Mouse (Mus musculus): ENCODE measurements around the gene Zfp60. TPM values are rescaled to one million over a fixed set of nuclear protein-coding genes. Genes with fewer than 3 reads are reported as not detected.

Gene Zfp60
- polyA plus RNA-seq, 1 experiment from 2014 or later, result 92.5 TPM

Other genes starting within 250 kb of the Zfp60 start
- 7.9 and 8.9 TPM in 2 replicates for gene Sertad1, start 244.5 kb upstream of the Zfp60 start, polyA plus RNA-seq (2014; fragmentation: Nextera tagmentation; extraction: Ambion mirVana)
- 0.50 and 0.93 TPM in 2 replicates for gene Prx, start 232.1 kb upstream of the Zfp60 start, polyA plus RNA-seq (2014; fragmentation: Nextera tagmentation; extraction: Ambion mirVana)
- gene Hipk4, start 208.1 kb upstream of the Zfp60 start, polyA plus RNA-seq (2014; fragmentation: Nextera tagmentation; extraction: Ambion mirVana), result 1.2 and 1.5 TPM in 2 replicates
- 156 and 193 TPM in 2 replicates for gene Pld3, start 178.2 kb upstream of the Zfp60 start, polyA plus RNA-seq (2014; fragmentation: Nextera tagmentation; extraction: Ambion mirVana)
- 25.1 and 26.4 TPM in 2 replicates for gene 2310022A10Rik, start 178.2 kb upstream of the Zfp60 start, polyA plus RNA-seq (2014; fragmentation: Nextera tagmentation; extraction: Ambion mirVana)
- gene Akt2, start 139.8 kb upstream of the Zfp60 start, polyA plus RNA-seq (2014; fragmentation: Nextera tagmentation; extraction: Ambion mirVana), result 51.1 and 62.7 TPM in 2 replicates
- gene Ttc9b, start 77.5 kb upstream of the Zfp60 start, polyA plus RNA-seq (2014; fragmentation: Nextera tagmentation; extraction: Ambion mirVana), result 98.6 and 100 TPM in 2 replicates
- 23.5 and 27.2 TPM in 2 replicates for gene Map3k10, start 56.8 kb upstream of the Zfp60 start, polyA plus RNA-seq (2014; fragmentation: Nextera tagmentation; extraction: Ambion mirVana)
- 11.8 and 12.5 TPM in 2 replicates for gene Zfp607b, start 42.0 kb upstream of the Zfp60 start, polyA plus RNA-seq (2014; fragmentation: Nextera tagmentation; extraction: Ambion mirVana)
- 1.6 and 1.8 TPM in 2 replicates for gene Zfp626, start 75.8 kb downstream of the Zfp60 start, polyA plus RNA-seq (2014; fragmentation: Nextera tagmentation; extraction: Ambion mirVana)
- 11.4 and 14.9 TPM in 2 replicates for gene Zfp59, start 107.2 kb downstream of the Zfp60 start, polyA plus RNA-seq (2014; fragmentation: Nextera tagmentation; extraction: Ambion mirVana)
- 0.72 and 1.6 TPM in 2 replicates for gene Zfp607a, start 126.1 kb downstream of the Zfp60 start, polyA plus RNA-seq (2014; fragmentation: Nextera tagmentation; extraction: Ambion mirVana)
- gene Zfp974, start 198.1 kb downstream of the Zfp60 start, polyA plus RNA-seq (2014; fragmentation: Nextera tagmentation; extraction: Ambion mirVana), result 14.8 and 17.0 TPM in 2 replicates
- gene Zfp780b, start 247.8 kb downstream of the Zfp60 start, polyA plus RNA-seq (2014; fragmentation: Nextera tagmentation; extraction: Ambion mirVana), result 23.8 and 26.1 TPM in 2 replicates

Data from hindbrain, embryonic 14.5 days (tissue).